Mouse (Mus musculus) megakaryocyte, embryonic 14.5 days (primary cell): ENCODE results near the gene Orc3.

Experiments used
- FLI1 ChIP-seq: IDR thresholded peaks from 2 replicates; pipeline ENCODE4 v1.6.1; 2012; ENCODE audit warnings: low read length, inconsistent platforms, mixed read lengths
- GATA1 ChIP-seq: IDR thresholded peaks from 3 replicates; pipeline ENCODE4 v1.6.1; 2012; ENCODE audit warnings: mixed read lengths, low read length, inconsistent platforms, borderline replicate concordance

DNA sequence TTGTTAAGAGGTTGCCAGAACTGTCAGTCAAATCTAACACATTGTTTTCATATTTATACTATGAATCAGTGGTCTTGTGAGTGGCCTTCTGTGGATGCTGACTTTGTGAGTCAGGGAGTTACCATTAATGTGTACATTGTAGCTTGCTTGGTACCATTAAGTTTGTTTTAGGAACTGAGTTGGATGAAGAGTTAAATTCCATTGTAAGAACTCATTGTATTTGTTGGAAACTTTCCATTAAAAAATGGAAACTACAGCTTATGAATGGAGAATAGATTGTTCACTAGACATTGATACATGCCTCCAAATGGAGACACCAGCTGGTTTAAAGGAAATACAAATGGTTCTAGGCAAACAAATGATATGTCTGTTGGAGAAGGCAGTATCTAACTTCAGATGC lies 58.6 kb downstream of the Orc3 start:
- TF ChIP-seq GATA1 (no peak), FLI1 (no peak)
